Mouse (Mus musculus) spleen, adult 10 weeks (tissue): ENCODE data around the gene Ly6g5b. TPM values are rescaled to one million over a fixed set of nuclear protein-coding genes. Genes with fewer than 3 reads are reported as not detected.

Source experiments
- polyA plus RNA-seq: library from polyadenylated mRNA; stranded (reverse); fragments of 350-450 nt; fragmentation: Illumina TruSeq; extraction: RNeasy Lipid Tissue Mini Kit (QIAGEN cat#74804); gene quantifications from one replicate; pipeline ENCODE4 v1.2.3, GENCODE M21; 2015; ENCODE audit warnings: low replicate concordance; ENCODE audit not compliant: insufficient read depth

Gene Ly6g5b
- polyA plus RNA-seq = 1.6 TPM

GRCm38 (mm10) chr17:35115046-35116019 lies at the start of gene Ly6g5b:
Ly6g5b (minus strand) TSS chr17:35115428.

GRCm38 (mm10) chr17:35134801-35135590 lies 19.8 kb upstream of the Ly6g5b start, which contains the start of gene Bag6:
Bag6 (plus strand) TSS chr17:35135178.

GRCm38 (mm10) chr17:35131500-35132173 lies 16.4 kb upstream of the Ly6g5b start, which contains the start of gene Apom:
Apom (minus strand) TSS chr17:35132050.

GRCm38 (mm10) chr17:35126206-35126611 lies 11.0 kb upstream of the Ly6g5b start, which contains the start of gene D17H6S53E:
D17H6S53E (plus strand) TSS chr17:35126373.

GRCm38 (mm10) chr17:35121871-35122303 lies 6.7 kb upstream of the Ly6g5b start, which contains the start of gene Csnk2b:
Csnk2b (minus strand) TSS chr17:35122053.

GRCm38 (mm10) chr17:35121143-35121799 lies 6.0 kb upstream of the Ly6g5b start, which contains the start of gene Gpank1:
Gpank1 (plus strand) TSS chr17:35121455.

GRCm38 (mm10) chr17:35108097-35108496 lies 7.1 kb downstream of the Ly6g5b start, which contains the start of gene Ly6g5c:
Ly6g5c (plus strand) TSS chr17:35108279.

GRCm38 (mm10) chr17:35088825-35089644 lies 26.2 kb downstream of the Ly6g5b start, which contains the start of gene Abhd16a:
Abhd16a (plus strand) TSS chr17:35089263.

GRCm38 (mm10) chr17:35085208-35085865 lies 29.9 kb downstream of the Ly6g5b start, which contains the start of gene Ly6g6f:
Ly6g6f (minus strand) TSS chr17:35085610.

GRCm38 (mm10) chr17:35077786-35078233 lies 37.4 kb downstream of the Ly6g5b start, which contains the start of gene Ly6g6d:
Ly6g6d (minus strand) TSS chr17:35078065.

GRCm38 (mm10) chr17:35076507-35077176 lies 38.6 kb downstream of the Ly6g5b start, which contains the start of gene Ly6g6e:
Ly6g6e (plus strand) TSS chr17:35076902.

GRCm38 (mm10) chr17:35066084-35066483 lies 49.1 kb downstream of the Ly6g5b start, which contains the start of gene Mpig6b:
Mpig6b (minus strand) TSS chr17:35066184.

GRCm38 (mm10) chr17:35064951-35065947 lies 50.0 kb downstream of the Ly6g5b start, which contains the start of gene Ly6g6c:
Ly6g6c (plus strand) TSS chr17:35065388.

